Mouse (Mus musculus): ENCODE data around the gene Trappc6a.

The Trappc6a gene

DNA sequence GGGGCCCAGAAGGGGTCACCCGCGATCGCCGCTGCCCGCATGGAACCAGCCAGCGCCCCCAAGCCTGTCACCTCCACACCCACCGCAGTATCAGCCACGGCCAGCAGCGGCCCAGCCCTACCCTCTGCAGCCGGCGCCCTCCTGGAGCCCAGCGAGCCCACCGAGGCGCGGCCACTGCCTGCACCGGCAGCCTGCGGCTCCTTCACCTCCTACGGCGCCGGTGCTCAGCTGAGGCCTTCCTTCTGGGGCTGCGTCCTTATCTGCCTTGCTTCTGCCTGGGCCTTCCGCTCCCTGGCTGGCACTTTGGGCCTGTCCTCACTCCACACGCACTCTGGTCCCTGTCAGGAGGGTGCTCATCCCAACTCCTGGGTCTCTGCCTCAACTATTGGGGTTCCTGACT, 11.8 kb downstream of the Trappc6a start:
- ATAC-seq (ENCODE audit: insufficient number of reproducible peaks, low FRiP score, low TSS enrichment), result no peak

- 0 out of 2 replicates have a peak, but pooled peaks have one; percentile 38 for ATAC-seq (ENCODE audit: insufficient number of reproducible peaks, low FRiP score, low TSS enrichment)
Observed at GRCm38 (mm10) chr7:19523017-19523756, 15.0 kb downstream of the Trappc6a start.

- ATAC-seq (ENCODE audit: insufficient number of reproducible peaks, low FRiP score, low TSS enrichment), result no peak
Observed at GRCm38 (mm10) chr7:19523757-19524419, 15.7 kb downstream of the Trappc6a start.

DNA sequence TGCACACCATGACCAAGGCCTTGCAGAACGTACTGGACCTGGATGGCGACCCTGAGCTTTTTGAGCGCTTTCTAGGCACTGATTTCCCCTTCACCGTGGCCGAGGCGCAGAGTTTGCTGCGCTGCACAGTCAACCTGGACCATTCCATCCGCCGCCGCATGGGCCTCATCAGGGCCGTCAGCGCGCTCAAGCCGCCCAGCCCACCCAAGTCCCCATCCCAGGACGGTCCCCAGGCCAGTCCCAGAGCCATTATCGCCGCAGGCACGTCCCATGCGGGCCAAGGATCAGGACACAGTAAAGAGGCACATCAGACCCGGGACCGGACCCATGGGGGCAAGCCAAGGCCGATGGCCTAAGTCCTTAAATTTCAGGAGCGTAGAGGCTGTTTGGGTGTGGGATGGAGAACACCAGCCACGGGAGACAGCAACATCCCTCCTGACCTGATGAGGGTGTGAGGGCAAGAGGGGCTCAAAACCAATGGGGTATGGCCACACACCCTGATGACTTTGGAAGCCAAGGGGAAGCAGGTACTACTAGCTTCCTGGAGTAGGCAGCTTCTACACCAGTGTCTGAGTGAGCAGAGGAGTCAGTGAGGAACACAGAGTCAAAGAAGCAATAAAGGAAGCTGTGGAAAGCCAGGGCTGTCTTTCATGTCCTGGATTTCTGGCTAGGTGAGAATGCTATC, 16.4 kb downstream of the Trappc6a start:
- no peak for ATAC-seq (ENCODE audit: insufficient number of reproducible peaks, low FRiP score, low TSS enrichment)

- no peak for ATAC-seq (ENCODE audit: insufficient number of reproducible peaks, low FRiP score, low TSS enrichment)
Observed at GRCm38 (mm10) chr7:19525105-19525481, 16.9 kb downstream of the Trappc6a start.

GRCm38 (mm10) chr7:19531077-19531476, 22.9 kb downstream of the Trappc6a start:
- ATAC-seq (ENCODE audit: insufficient number of reproducible peaks, low FRiP score, low TSS enrichment), result no peak

DNA sequence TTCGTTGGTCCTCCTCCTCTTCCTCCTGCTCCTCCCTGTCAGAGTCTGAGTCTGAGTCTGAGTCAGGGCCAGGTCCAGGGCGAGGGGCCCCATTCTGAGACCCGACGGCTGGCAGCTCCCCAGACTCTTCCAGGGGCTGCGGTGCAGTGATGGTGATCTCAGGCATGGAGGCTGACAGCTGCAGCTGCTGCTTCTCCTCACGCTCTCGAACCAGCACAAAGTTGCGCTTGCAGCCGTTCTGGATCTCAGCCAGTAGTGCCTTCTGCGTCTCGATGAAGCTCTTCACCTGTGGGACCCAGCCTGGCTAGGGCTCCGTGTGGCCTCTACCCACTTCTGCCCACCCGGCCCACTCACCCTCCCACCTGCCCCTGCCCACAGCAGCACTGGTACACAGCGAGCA, 24.0 kb downstream of the Trappc6a start:
- ATAC-seq (ENCODE audit: insufficient number of reproducible peaks, low FRiP score, low TSS enrichment), result no peak

- no peak for ATAC-seq (ENCODE audit: insufficient number of reproducible peaks, low FRiP score, low TSS enrichment)
Observed at GRCm38 (mm10) chr7:19534676-19535075, 26.5 kb downstream of the Trappc6a start.

DNA sequence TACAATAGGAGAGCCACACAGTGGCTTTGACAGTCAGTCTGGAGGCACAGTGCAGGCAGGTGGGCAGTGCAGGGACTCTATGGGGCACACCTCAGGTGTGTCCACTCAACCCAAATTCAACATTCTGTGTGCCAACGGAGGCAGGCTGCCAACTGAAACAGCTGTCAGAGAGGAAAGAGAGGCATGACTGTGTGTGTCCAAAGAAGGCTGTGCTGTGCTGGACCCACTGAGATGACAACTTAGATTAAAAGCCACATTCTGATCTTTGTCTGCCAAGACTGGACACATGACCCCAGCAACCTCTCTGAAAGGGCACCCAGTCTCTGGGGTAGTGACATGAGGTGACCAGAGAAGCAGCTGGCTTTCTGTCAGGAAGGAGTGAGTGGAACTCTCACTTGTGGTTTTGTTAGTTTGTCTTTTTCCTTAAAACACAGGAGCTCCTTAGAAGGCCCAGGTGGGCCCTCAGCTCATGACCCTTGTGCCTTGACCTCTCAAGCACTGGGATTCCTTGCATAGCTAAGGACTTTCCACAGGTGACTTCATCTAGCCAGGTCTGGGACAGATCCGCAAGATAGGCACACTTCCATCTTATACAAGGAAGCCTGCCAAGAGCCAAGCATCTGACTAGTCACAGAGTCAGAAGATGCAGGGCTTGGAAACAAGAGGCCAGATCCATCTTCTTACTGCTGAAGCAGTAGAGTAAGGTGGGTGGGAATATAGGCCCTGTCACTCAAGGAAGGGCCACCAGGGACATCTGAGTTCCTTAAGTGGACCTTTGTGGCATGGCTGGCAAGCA, 32.8 kb downstream of the Trappc6a start:
- no peak for ATAC-seq (ENCODE audit: insufficient number of reproducible peaks, low FRiP score, low TSS enrichment)

- peak; percentile 28; the same call in 1 of the 2 replicates for ATAC-seq (ENCODE audit: insufficient number of reproducible peaks, low FRiP score, low TSS enrichment)
Observed at GRCm38 (mm10) chr7:19541681-19542154, 33.5 kb downstream of the Trappc6a start.

GRCm38 (mm10) chr7:19542155-19542691, 34.0 kb downstream of the Trappc6a start:
- peak; percentile 54; the same call in 1 of the 2 replicates for ATAC-seq (ENCODE audit: insufficient number of reproducible peaks, low FRiP score, low TSS enrichment)

- no peak for ATAC-seq (ENCODE audit: insufficient number of reproducible peaks, low FRiP score, low TSS enrichment)
Observed at GRCm38 (mm10) chr7:19543584-19543983, 35.4 kb downstream of the Trappc6a start.

DNA sequence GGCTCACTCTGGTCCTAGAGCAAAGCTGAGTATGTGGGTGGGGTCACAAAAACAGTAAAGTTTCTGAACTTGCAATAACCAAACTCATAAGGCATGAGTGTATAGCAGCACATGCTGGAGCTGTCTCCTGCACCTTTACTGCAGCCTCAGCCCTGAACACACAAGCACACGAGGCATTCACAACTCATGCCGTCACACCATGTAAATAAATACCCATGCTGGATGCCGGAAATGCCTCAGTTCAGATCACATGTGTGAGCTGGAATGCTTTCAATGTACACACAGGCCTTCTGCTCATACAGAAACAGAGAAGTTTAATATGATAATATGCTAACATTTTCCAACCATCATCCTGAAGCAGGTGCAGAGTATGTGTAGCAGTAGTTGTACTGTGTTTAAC, 37.8 kb downstream of the Trappc6a start:
- no peak for ATAC-seq (ENCODE audit: insufficient number of reproducible peaks, low FRiP score, low TSS enrichment)

- ATAC-seq (ENCODE audit: insufficient number of reproducible peaks, low FRiP score, low TSS enrichment), result no peak
Observed at GRCm38 (mm10) chr7:19547344-19547969, 39.3 kb downstream of the Trappc6a start.

DNA sequence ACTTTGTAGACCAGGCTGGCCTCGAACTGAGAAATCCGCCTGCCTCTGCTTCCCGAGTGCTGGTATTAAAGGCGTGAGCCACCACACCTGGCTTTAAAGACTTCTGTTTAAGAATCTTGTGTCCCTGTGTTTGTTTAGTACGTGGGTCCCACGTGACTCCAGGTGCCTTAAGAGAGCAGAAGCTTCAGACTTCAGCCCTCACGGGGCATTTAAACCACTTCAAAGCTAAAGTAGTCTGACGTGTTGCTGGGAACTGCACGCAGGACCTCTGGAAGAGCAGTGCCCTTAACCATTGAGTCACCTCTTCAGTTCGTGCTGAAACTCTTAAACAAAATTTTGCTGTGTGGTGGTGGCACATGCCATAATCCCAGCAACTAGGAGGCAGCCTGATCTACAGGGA, 41.2 kb downstream of the Trappc6a start:
- ATAC-seq (ENCODE audit: insufficient number of reproducible peaks, low FRiP score, low TSS enrichment), result no peak

DNA sequence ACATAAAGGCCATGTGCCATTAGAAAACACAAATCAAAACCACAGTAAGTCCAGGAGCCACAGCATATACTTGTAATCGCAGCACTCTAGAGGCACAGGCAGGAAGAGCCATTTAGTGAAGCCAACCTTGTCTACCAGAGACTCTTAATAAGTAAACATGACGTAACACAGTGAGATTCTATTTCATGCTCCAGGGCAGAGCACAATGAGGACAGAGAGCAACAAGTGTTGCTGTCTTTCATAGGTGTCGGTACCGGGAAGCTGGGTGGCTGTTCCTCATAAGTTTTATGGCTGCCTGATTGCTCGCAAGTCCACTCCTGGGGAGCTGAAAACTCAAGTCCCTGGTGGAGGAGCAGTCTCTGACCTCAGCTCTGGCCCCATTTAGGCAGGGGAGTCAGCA, 43.4 kb downstream of the Trappc6a start:
- ATAC-seq (ENCODE audit: insufficient number of reproducible peaks, low FRiP score, low TSS enrichment), result no peak

DNA sequence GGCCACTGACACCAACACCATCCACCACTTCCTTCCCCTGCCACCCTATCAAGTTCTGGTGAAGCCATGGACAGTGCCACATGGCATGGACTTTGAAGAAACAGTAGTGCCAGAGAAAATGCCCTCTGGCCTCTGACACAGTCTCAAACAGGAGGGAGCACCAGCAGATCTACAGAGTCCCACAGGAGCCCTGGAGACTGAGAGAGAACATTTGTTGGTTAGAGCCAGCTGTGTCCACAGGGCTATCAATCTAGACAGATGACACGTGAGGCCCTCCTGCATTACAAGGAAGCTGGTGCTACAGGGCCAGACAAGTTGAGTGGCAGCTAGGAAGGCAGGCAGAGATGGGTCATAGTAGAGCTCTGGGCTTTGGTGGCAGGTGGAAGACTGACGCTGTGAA, 44.2 kb downstream of the Trappc6a start:
- no peak for ATAC-seq (ENCODE audit: insufficient number of reproducible peaks, low FRiP score, low TSS enrichment)

DNA sequence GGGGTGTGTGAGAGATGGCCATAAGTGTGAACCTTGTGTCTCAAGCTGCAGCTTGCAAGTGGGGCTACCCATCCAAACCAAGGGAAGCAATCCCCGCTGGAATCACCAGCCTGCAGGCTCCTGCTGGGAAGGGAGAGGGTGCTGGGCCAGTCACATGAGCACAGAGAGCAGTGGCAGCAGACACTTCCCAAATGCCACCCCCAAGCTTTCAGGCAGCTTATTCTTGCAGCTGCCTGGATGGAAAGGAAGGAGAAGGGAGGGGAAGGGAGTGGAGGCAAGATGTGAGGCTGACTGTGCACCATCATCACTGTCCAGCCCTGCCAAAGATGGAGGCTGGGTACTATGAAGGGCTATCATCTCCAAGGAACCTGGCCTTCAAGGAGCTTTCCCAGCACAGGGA, 46.0 kb downstream of the Trappc6a start:
- no peak for ATAC-seq (ENCODE audit: insufficient number of reproducible peaks, low FRiP score, low TSS enrichment)

GRCm38 (mm10) chr7:19557086-19557485, 48.9 kb downstream of the Trappc6a start:
- no peak for ATAC-seq (ENCODE audit: insufficient number of reproducible peaks, low FRiP score, low TSS enrichment)
